Mouse (Mus musculus) kidney, postnatal 0 days (tissue): ENCODE measurements around the gene Fam170b. TPM values are rescaled to one million over a fixed set of nuclear protein-coding genes. Genes with fewer than 3 reads are reported as not detected.
A peak's percentile ranks its signal among the peaks of the same experiment; 100 is the strongest.

Experiments
- ATAC-seq: fragments of 200-750 bp; cut with Nextera tagmentation; replicated peaks from 2 replicates; pipeline ENCODE4 v1.8.0; 2017; ENCODE audit warnings: low read depth, moderate number of reproducible peaks, moderate TSS enrichment, moderate library complexity; ENCODE audit not compliant: low FRiP score
- DNase-seq: peaks from one replicate; pipeline ENCODE4 v3.0.0-alpha.2; 2016; ENCODE audit warnings: low spot score
- H3K27ac ChIP-seq: fragments of 300-500 bp; sonication (generic); 2 replicates; pipeline ENCODE4 v1.5.1; 2014; ENCODE audit warnings: mild to moderate bottlenecking
- H3K27me3 ChIP-seq: fragments of 300-500 bp; sonication (generic); 2 replicates; pipeline ENCODE4 v1.6.1; 2014; ENCODE audit warnings: low read length, mixed read lengths; ENCODE audit not compliant: insufficient read depth
- H3K36me3 ChIP-seq: fragments of 300-500 bp; sonication (generic); 2 replicates; pipeline ENCODE4 v1.6.1; 2014; ENCODE audit warnings: low read length, mixed read lengths; ENCODE audit not compliant: insufficient read depth
- H3K4me1 ChIP-seq: fragments of 300-500 bp; sonication (generic); replicated peaks from 2 replicates; pipeline ENCODE4 v1.6.1; 2014; ENCODE audit warnings: antibody characterized with exemption, low read length, mixed read lengths; ENCODE audit not compliant: insufficient read depth
- H3K4me2 ChIP-seq: fragments of 300-500 bp; sonication (generic); 2 replicates; pipeline ENCODE4 v1.6.1; 2014; ENCODE audit warnings: mild to moderate bottlenecking, low read length, moderate library complexity, mixed read lengths
- H3K4me3 ChIP-seq: fragments of 300-500 bp; sonication (generic); replicated peaks from 2 replicates; pipeline ENCODE4 v1.5.1; 2014; ENCODE audit warnings: low read depth, low read length
- H3K9ac ChIP-seq: fragments of 300-500 bp; sonication (generic); 2 replicates; pipeline ENCODE4 v1.6.1; 2014; ENCODE audit warnings: low read depth, low read length
- H3K9me3 ChIP-seq: fragments of 300-500 bp; sonication (generic); replicated peaks from 2 replicates; pipeline ENCODE4 v1.6.1; 2016; ENCODE audit warnings: low read length, inconsistent platforms, mixed read lengths
- CTCF ChIP-seq: IDR thresholded peaks from 2 replicates; pipeline ENCODE4 v1.5.1; 2016; ENCODE audit warnings: antibody characterized with exemption, low read depth, mild to moderate bottlenecking, moderate library complexity
- WGBS: fragments of 180-500 bp; shearing (Covaris S2); extraction: QIAGEN DNeasy Blood & Tissue Kit; methylation state at CpG from one replicate; pipeline ENCODE4 v1.1.7; 2014; 5-methylcytosine and 5-hydroxymethylcytosine counted together
- polyA plus RNA-seq: library from polyadenylated mRNA; unstranded; fragments of >200 nt; fragmentation: Nextera tagmentation; extraction: Ambion mirVana; gene quantifications from 2 replicates; pipeline ENCODE4 v1.2.1, GENCODE M21; 2015

The Fam170b gene
- polyA plus RNA-seq, 1 experiment from 2014 or later = 0.04 TPM

GRCm38 (mm10) chr14:32861149-32861581 lies 27.4 kb downstream of the Fam170b start:
- no peaks in the 10 kb centered on the region for H3K9me3 ChIP-seq
- no peaks in the 10 kb centered on the region; the same call in 1 of the 2 replicates for H3K4me1 ChIP-seq
- no peak overlapping the region for H3K4me2 ChIP-seq
- peak; percentile 92 for DNase-seq
- ATAC-seq = peak; percentile 62
- no peak overlapping the region for H3K4me3 ChIP-seq
- no peaks in the 10 kb centered on the region for H3K36me3 ChIP-seq
- TF ChIP-seq CTCF = no peak
- 0 out of 2 replicates have a peak, but pooled peaks cover 7% of the 10 kb centered on the region for H3K27me3 ChIP-seq
- no peak overlapping the region for H3K9ac ChIP-seq
- H3K27ac ChIP-seq = peak overlapping the region; percentile 81
- 11% methylated on average over 6 of the region's 6 CpGs for WGBS

- no peak overlapping the region for H3K4me3 ChIP-seq
- DNase-seq = peak; percentile 51
- no peak; the same call in 1 of the 2 replicates for ATAC-seq
- H3K9ac ChIP-seq = no peak overlapping the region
- WGBS = 56% methylated on average over 2 of the region's 2 CpGs
- peak overlapping the region; percentile 81 for H3K27ac ChIP-seq
- no peaks in the 10 kb centered on the region for H3K9me3 ChIP-seq
- H3K36me3 ChIP-seq = no peaks in the 10 kb centered on the region
- H3K4me1 ChIP-seq = no peaks in the 10 kb centered on the region; the same call in 1 of the 2 replicates
- H3K4me2 ChIP-seq = no peak overlapping the region
- H3K27me3 ChIP-seq = 0 out of 2 replicates have a peak, but pooled peaks cover 7% of the 10 kb centered on the region
- no peak for TF ChIP-seq CTCF
Measured at GRCm38 (mm10) chr14:32861656-32862055, 27.9 kb downstream of the Fam170b start.

- no peaks in the 10 kb centered on the region; the same call in 1 of the 2 replicates for H3K4me1 ChIP-seq
- DNase-seq = peak; percentile 59
Measured at GRCm38 (mm10) chr14:32865331-32865730, 31.6 kb downstream of the Fam170b start.

GRCm38 (mm10) chr14:32871963-32872362 lies 38.2 kb downstream of the Fam170b start:
- DNase-seq = no peak
- no peak for ATAC-seq
- 81% methylated on average over 5 of the region's 5 CpGs for WGBS
- H3K27ac ChIP-seq = no peak overlapping the region
- H3K4me2 ChIP-seq = no peak overlapping the region
- H3K27me3 ChIP-seq = no peaks in the 10 kb centered on the region
- H3K36me3 ChIP-seq = no peaks in the 10 kb centered on the region
- no peaks in the 10 kb centered on the region for H3K9me3 ChIP-seq
- no peaks in the 10 kb centered on the region; the same call in 1 of the 2 replicates for H3K4me1 ChIP-seq
- no peak for TF ChIP-seq CTCF
- no peak overlapping the region for H3K4me3 ChIP-seq
- no peak overlapping the region for H3K9ac ChIP-seq

More at GRCm38 (mm10) chr14:32865331-32865730, 31.6 kb downstream of the Fam170b start:
- Histone ChIP-seq H3K36me3 (no peaks in the 10 kb centered on the region), H3K9ac (no peak overlapping the region), H3K9me3 (no peaks in the 10 kb centered on the region), H3K4me3 (no peak overlapping the region), H3K27ac (0 out of 2 replicates have a peak overlapping the region, but pooled peaks have one; percentile 42), H3K27me3 (no peaks in the 10 kb centered on the region), H3K4me2 (no peak overlapping the region)
- TF ChIP-seq CTCF = no peak
- WGBS = 65% methylated on average over 3 of the region's 3 CpGs
- ATAC-seq = no peak

GRCm38 (mm10) chr14:32877549-32877948 lies 43.8 kb downstream of the Fam170b start:
- ATAC-seq (no peak), DNase-seq (no peak)
- Histone ChIP-seq H3K4me1 (peaks cover 8% of the 10 kb centered on the region; the same call in 1 of the 2 replicates), H3K27me3 (no peaks in the 10 kb centered on the region), H3K4me2 (no peak overlapping the region), H3K27ac (no peak overlapping the region), H3K36me3 (no peaks in the 10 kb centered on the region), H3K4me3 (no peak overlapping the region), H3K9me3 (no peaks in the 10 kb centered on the region), H3K9ac (no peak overlapping the region)
- TF ChIP-seq CTCF = no peak
- WGBS = 67% methylated on average over 6 of the region's 6 CpGs

- TF ChIP-seq CTCF = no peak
- 81% methylated on average over 5 of the region's 5 CpGs for WGBS
- H3K27ac ChIP-seq = peak overlapping the region; percentile 8; the same call in 1 of the 2 replicates
Measured at GRCm38 (mm10) chr14:32880332-32880731, 46.6 kb downstream of the Fam170b start.

More at GRCm38 (mm10) chr14:32880332-32880731, 46.6 kb downstream of the Fam170b start:
- DNase-seq = no peak
- no peak for ATAC-seq
- no peaks in the 10 kb centered on the region for H3K36me3 ChIP-seq
- no peaks in the 10 kb centered on the region for H3K9me3 ChIP-seq
- no peak overlapping the region for H3K9ac ChIP-seq
- H3K4me1 ChIP-seq = peaks cover 8% of the 10 kb centered on the region; the same call in 1 of the 2 replicates
- no peak overlapping the region for H3K4me3 ChIP-seq
- H3K27me3 ChIP-seq = no peaks in the 10 kb centered on the region
- H3K4me2 ChIP-seq = no peak overlapping the region
